Mouse (Mus musculus) hindbrain, postnatal 0 days (tissue): ENCODE measurements at regions not wholly inside any gene's neighbourhood (a gene's known extent, or its start where the extent isn't known, plus 50 kb on each side); places are given as distances from the start of the nearest gene placed in this dataset.

Source experiments
- ATAC-seq: fragments of 200-750 bp; cut with Nextera tagmentation; 2 replicates; pipeline ENCODE4 v1.8.0; 2017; ENCODE audit warnings: mild to moderate bottlenecking, moderate TSS enrichment, moderate library complexity
- DNase-seq: peaks from one replicate; pipeline ENCODE4 v3.0.0-alpha.2; 2015; ENCODE audit warnings: low spot score
- H3K27ac ChIP-seq: fragments of 300-500 bp; sonication (generic); 2 replicates; pipeline ENCODE4 v1.5.1; 2014; ENCODE audit warnings: mild to moderate bottlenecking
- H3K27me3 ChIP-seq: fragments of 300-500 bp; sonication (generic); 2 replicates; pipeline ENCODE4 v1.6.1; 2014; ENCODE audit warnings: low read length, mixed read lengths; ENCODE audit not compliant: insufficient read depth
- H3K36me3 ChIP-seq: fragments of 300-500 bp; sonication (generic); 2 replicates; pipeline ENCODE4 v1.6.1; 2014; ENCODE audit warnings: low read length, mixed read lengths; ENCODE audit not compliant: insufficient read depth
- H3K4me1 ChIP-seq: fragments of 300-500 bp; sonication (generic); 2 replicates; pipeline ENCODE4 v1.6.1; 2014; ENCODE audit warnings: antibody characterized with exemption, low read length, mixed read lengths; ENCODE audit not compliant: insufficient read depth
- H3K4me2 ChIP-seq: fragments of 300-500 bp; sonication (generic); 2 replicates; pipeline ENCODE4 v1.6.1; 2014; ENCODE audit warnings: low read depth, mild to moderate bottlenecking, low read length, moderate library complexity, mixed read lengths
- H3K4me3 ChIP-seq: fragments of 300-500 bp; sonication (generic); 2 replicates; pipeline ENCODE4 v1.5.1; 2014; ENCODE audit warnings: low read length
- H3K9ac ChIP-seq: fragments of 300-500 bp; sonication (generic); replicated peaks from 2 replicates; pipeline ENCODE4 v1.6.1; 2014; ENCODE audit warnings: mild to moderate bottlenecking, low read length, moderate library complexity, mixed read lengths
- H3K9me3 ChIP-seq: fragments of 300-500 bp; sonication (generic); 2 replicates; pipeline ENCODE4 v1.6.1; 2016; ENCODE audit warnings: low read length, mixed read lengths
- CTCF ChIP-seq: IDR thresholded peaks from 2 replicates; pipeline ENCODE4 v1.5.1; 2016; ENCODE audit warnings: antibody characterized with exemption, control low read depth, low read depth
- WGBS: fragments of 180-500 bp; shearing (Covaris S2); extraction: QIAGEN DNeasy Blood & Tissue Kit; methylation state at CpG from one replicate; pipeline ENCODE4 v1.1.7; 2014; 5-methylcytosine and 5-hydroxymethylcytosine counted together

DNA sequence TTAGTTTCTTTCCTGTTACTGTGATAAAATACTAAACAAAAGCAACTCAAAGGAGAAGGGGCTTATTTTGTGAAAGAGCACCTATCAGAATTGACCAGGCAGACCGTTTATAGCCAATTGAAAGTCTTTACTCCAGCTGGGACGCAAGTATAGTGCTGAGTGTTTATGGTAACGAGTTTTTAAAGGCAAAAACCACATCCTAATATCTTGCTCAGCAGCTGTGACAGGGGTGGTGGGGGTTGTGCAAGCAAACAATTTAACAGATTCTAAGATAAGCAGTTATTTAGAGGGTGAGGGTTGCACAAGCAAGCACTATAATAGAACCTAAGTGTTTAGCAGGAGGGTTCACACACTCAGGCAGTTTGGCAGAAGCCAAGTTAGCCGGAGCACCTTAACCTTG, 74.0 kb downstream of the Tnfaip3 start:
- Histone ChIP-seq H3K4me3 (no peak overlapping the region), H3K4me1 (no peaks in the 10 kb centered on the region), H3K27ac (no peak overlapping the region), H3K27me3 (no peaks in the 10 kb centered on the region), H3K9ac (no peak overlapping the region), H3K36me3 (no peaks in the 10 kb centered on the region), H3K4me2 (no peak overlapping the region), H3K9me3 (no peaks in the 10 kb centered on the region)
- TF ChIP-seq CTCF, result no peak
- WGBS, result 79% methylated on average over 4 of the region's 4 CpGs
- no peak for ATAC-seq
- no peak for DNase-seq

DNA sequence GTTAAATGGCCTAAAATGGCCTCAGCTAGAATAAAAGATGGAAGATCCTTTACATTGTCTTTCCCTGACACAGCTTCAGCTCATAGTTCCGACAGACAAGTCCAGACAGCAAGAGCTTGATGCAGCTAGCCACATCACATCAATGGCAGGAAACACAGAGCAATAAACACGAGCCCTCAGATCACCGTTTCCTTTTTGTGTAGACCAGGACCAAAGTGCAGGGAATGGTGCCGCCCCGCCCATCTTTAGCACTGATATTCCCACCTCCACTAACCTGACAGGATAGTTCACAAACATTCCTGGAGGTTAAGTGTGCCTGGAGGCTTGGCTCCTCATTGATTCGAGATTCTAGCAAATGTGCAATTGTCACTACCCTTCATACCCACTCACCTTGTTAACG, 73.5 kb downstream of the Tnfaip3 start:
- Histone ChIP-seq H3K4me3 (no peak overlapping the region), H3K9me3 (no peaks in the 10 kb centered on the region), H3K4me2 (no peak overlapping the region), H3K9ac (no peak overlapping the region), H3K36me3 (no peaks in the 10 kb centered on the region), H3K27ac (no peak overlapping the region), H3K4me1 (no peaks in the 10 kb centered on the region), H3K27me3 (no peaks in the 10 kb centered on the region)
- WGBS, result 87% methylated on average over 7 of the region's 7 CpGs
- TF ChIP-seq CTCF, result no peak
- DNase-seq (no peak), ATAC-seq (no peak)

DNA sequence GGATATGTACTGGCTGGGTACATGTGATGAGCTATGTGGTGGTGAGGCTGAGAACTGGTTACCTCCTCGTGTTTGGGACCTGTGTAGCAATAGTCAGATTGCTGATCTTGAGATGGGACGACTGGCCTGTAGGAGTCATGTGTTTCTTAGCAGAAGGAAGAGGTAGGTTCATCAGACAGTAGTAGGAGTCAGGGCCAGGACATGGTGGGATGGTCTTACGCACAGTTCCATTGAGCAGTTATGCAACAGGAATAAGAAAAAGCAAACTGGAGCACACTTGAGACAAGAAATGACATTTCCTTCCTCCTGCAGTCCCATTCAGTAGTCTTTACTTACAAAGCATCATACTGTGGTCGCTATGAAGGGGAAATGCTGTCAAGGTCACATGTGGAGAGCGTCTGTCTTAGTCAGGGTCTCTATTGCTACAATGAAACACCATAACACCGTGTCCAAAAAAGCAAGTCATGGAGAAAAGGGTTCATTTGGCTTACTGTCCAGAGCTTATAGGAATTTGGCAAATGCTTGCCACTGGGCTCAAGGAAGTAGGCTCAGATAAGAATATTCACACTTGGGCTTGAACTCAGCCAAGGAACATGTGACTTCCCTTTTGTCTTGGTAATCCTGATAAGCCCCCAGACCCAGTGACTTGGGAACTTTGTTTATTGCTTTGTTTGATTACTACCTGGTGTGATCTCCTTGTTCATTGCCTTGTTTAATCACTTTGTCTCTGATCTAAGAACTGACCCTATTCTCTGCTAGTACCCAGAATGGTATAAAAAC, 72.0 kb downstream of the Tnfaip3 start:
- Histone ChIP-seq H3K9me3 (no peaks in the 10 kb centered on the region), H3K27ac (no peak overlapping the region), H3K27me3 (no peaks in the 10 kb centered on the region), H3K4me3 (no peak overlapping the region), H3K4me2 (no peak overlapping the region), H3K36me3 (no peaks in the 10 kb centered on the region), H3K9ac (no peak overlapping the region), H3K4me1 (no peaks in the 10 kb centered on the region)
- TF ChIP-seq CTCF, result no peak
- DNase-seq, result no peak
- ATAC-seq, result no peak
- 80% methylated on average over 6 of the region's 6 CpGs for WGBS

DNA sequence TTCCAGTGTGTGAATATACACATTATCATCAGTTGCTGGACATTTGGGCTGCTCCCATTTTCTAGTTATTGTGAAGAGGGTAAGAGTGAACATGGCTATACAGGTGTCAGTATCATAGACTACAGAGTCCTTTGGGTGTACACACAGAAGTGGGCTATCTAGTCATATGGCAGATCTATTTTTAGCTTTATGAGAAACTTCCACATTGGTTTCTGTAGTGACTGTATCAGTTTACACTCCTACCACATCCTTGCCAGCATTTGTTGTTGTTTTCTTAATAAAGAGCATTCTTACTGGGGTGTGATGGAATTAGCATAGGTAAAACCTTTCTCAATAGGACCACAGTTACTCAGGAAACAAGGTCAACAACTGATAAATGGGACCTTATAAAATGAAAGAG, 68.7 kb downstream of the Tnfaip3 start:
- Histone ChIP-seq H3K27ac (no peak overlapping the region), H3K9me3 (no peaks in the 10 kb centered on the region), H3K9ac (no peak overlapping the region), H3K4me2 (no peak overlapping the region), H3K4me3 (no peak overlapping the region), H3K27me3 (no peaks in the 10 kb centered on the region), H3K4me1 (no peaks in the 10 kb centered on the region), H3K36me3 (no peaks in the 10 kb centered on the region)
- ATAC-seq (no peak), DNase-seq (no peak)
- no peak for TF ChIP-seq CTCF
